Mouse (Mus musculus): ENCODE measurements around the gene 2210011C24Rik.
"Not testable (repeated sequence)": the region's sequence is repeated elsewhere in the genome, so short reads cannot be mapped to it uniquely, and the experiment has no call there.

Gene 2210011C24Rik

DNA sequence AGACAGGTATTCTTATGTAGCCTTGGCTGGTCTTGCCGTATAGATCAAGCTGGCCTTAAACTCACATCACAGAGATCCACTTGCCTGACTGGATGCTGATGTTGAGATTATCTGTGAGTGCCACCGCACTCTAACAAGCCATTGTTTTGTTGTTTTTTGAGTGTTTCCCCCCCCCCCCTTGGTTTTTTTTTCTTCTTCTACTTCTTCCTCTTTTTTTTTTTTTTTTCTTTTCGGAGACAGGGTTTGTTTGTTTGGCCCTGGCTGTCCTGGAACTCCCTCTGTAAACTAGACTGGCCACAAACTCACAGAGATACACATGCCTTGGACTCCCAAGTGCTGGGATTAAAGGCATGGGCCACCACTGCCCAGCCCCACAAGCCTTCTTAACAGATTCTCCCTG is 17.9 kb downstream of the 2210011C24Rik start:
- DNase-seq (ENCODE audit: low spot score), result no peak

DNA sequence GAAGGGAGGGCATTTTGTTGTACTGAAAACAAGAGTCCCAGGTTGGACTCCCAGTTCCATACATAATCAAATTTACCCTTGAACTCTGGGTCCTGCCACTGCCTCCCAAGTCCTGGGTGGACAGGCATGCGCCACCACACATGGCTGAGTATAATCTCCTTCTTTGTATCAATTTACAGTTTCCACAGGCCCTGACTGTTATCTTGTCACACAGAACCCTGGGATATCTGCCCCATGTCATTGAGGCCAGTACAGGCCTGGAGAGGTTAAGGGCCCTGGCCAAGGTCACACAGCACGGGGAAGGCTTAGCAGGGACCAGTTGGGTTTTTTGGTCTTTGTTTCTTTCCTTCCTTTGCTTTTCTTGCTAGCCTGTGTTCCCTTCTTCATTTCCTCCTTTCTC is 19.5 kb downstream of the 2210011C24Rik start:
- DNase-seq (ENCODE audit: low spot score), result no peak

DNA sequence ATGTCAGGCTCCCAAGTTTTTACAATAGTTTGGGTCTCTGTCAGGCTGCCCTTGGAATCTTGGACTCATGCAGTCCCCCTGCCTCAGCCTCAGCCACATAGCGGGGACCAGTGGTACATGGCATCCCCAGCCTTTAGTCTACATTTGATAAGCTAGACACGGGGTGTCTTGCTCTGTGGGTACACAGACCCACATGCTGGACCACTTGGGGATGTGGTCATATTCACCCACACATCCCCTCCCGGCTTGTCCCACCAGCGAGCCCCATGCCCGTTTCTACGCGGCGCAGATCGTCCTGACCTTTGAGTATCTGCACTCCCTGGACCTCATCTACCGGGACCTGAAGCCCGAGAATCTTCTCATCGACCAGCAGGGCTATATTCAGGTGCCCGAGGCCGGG is 21.8 kb downstream of the 2210011C24Rik start:
- no peak for DNase-seq (ENCODE audit: low spot score)

DNA sequence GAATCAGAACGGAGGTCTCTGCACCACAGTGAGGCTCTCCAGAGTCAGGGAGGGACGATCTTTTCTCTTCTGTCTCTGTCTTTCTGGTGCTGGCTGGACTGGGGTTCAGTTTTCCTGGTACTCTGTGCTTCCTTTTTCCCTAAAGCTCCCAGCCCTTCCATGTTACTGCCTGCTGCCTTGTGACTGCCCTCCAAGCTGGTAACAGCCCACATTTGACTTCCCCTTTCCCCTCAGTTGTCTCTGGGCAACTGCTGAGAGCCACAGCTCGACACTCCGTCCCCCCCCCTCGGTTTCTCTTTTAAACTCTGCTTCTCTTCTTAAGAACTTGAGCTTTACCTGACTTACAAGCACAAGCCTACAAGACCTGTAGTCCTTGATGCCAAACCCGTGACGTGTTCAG is 22.7 kb downstream of the 2210011C24Rik start:
- DNase-seq (ENCODE audit: low spot score), result no peak

DNA sequence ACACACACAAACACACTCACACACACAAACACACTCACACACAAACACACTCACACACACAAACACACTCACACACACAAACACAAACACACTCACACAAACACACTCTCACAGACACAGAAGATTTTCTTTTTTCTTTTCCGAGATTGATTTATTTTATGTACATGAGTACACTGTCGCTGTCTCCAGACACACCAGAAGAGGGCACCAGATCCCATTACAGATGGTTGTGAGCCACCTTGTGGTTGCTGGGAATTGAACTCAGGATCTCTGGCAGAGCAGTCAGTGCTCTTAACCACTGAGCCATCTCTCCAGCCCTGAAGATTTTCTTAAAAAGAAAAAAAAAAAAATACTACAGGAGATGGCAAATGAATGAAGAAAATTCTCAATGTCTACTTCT is 28.7 kb downstream of the 2210011C24Rik start:
- not testable (repeated sequence) for DNase-seq (ENCODE audit: low spot score)

DNA sequence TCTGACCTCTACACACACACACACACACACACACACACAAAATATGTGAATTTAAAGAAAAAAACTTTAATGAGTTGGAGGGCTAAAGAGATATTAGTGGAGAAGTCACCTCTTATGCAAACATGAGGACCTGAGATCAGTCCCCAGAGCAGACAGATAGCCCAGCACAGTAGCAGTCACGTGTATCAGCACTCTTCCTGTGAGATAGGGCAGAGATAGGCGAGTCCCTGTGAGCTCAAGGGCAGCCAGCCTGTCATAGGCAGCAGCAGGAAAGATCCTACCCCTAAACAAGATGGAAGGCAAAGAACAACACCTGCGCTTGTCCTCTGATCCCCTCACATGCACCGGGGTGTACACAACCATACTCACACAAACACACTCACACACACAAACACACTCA is 29.5 kb downstream of the 2210011C24Rik start:
- DNase-seq (ENCODE audit: low spot score), result no peak

DNA sequence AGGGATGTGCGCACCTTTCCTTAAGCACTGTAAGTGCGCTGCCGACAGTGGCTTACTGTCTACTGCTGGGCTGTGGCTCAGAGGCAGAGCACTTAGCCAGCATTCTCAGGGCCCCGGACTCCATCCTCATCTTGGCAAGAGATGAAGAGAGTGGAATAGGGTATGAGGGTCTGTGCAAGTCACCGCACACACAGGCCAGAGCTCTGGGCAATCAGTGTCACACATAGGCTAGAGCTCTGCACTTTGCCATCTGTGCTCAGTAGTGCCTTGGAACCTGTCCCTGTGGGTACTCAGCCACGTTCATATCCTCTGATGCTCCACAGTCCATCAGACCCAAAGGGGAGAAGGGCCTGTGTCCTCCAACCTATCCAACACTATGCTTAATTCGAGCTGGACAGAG is 30.4 kb downstream of the 2210011C24Rik start:
- no peak for DNase-seq (ENCODE audit: low spot score)

DNA sequence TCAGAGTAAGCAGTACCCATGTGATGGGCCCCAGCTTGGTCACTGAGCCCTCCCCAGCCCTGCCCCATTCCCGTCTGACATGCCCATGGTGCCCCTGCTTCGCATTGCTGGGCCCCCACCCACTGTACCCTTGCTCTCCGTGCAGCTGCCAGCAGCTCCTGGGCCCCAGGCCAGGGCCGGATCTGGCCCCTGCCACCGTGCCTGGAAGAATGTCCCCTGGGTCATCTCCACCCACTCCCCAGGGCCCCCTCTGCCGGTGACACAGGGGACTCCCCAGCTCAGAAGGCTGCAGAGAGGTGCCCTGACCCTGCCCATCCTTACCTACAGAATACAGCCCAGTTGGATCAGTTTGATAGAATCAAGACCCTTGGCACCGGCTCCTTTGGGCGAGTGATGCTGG is 31.1 kb downstream of the 2210011C24Rik start:
- peak; percentile 35 for DNase-seq (ENCODE audit: low spot score)

DNA sequence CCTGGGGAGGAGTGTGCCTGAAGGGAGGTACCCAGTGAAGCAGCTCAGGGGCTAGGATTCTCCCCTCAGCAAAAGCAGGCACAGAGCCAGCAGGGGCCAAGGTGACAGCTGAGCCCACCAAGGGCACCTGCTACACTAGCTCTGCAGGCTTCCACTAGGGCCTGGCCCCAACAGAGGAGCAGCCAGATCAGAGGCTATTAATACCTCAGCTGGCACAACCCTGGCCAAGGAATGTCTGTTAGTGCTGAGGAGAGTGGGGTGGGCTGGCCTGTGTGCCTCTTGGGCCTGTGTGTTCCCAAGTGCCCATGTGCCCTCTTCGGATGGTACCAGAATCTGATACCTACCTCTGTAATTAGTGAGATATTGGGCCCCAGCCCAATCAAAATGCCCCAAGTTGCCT is 31.7 kb downstream of the 2210011C24Rik start:
- peak; percentile 37 for DNase-seq (ENCODE audit: low spot score)

DNA sequence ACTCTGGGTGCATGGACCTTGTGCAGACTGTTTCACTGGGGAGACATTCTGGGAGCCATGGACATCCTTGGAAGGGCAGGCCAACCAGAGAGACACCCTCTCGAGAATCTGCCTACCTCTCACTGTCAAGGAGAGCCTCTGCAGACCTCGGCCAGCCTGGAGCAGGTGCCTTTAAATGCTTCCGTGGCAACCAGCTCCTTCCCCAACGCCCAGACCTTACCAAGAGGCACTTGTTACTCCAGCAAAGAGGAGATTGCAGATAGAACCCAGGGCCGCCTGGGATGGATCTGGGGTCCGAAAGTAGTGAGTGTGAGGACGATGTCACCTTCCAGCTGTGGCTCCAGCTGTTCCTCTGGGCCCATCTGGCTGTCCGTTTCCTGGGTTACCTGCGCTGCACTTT is 33.8 kb downstream of the 2210011C24Rik start:
- DNase-seq (ENCODE audit: low spot score), result peak; percentile 52

DNA sequence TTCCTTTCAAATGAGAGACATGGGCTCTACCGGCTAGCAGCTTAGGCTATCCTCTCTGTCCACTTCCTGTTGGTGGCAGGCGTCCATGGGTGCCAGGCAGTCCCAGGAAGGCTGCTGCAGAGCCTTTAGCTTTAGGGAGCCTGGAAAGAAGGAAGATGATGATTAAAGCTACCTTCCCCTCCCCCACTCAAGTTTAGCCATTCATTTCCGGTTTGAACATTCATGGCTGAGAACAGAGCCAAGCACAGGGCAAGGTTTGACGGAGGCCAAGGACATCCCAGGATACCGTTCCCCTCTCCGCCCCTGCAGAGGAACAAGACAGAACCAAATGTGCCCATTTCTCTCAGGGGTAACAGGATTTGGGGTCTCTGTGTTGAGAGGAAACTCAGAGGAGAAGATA is 34.3 kb downstream of the 2210011C24Rik start:
- peak; percentile 41 for DNase-seq (ENCODE audit: low spot score)

DNA sequence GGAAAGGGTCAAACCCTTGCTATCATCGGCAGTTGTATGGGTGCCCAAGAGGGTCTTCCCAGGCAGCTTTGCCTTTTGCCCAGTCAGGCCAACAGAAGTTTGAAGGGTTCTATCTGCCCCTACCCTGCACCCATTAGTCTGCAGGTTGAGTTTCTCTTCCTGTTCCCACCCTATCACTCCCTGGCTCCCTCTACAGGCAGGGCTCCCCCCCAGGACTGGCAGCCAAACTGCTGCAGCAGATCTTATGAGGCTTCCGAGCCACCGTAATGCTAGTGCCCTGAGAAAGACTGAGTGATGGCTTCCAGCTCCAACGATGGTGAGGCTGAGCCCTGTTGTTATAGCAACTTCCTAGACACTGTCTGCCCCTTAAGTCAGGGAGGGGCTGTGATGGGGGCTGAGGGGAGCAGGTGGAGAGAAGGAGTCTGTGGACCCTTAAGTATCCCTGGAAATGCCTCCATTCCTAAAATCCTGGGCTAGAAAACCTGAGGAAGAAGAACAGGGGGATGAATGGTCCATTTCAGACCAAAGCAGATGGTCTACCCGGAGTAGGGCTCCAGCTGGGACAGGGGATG is 35.1 kb downstream of the 2210011C24Rik start:
- no peak for DNase-seq (ENCODE audit: low spot score)

DNA sequence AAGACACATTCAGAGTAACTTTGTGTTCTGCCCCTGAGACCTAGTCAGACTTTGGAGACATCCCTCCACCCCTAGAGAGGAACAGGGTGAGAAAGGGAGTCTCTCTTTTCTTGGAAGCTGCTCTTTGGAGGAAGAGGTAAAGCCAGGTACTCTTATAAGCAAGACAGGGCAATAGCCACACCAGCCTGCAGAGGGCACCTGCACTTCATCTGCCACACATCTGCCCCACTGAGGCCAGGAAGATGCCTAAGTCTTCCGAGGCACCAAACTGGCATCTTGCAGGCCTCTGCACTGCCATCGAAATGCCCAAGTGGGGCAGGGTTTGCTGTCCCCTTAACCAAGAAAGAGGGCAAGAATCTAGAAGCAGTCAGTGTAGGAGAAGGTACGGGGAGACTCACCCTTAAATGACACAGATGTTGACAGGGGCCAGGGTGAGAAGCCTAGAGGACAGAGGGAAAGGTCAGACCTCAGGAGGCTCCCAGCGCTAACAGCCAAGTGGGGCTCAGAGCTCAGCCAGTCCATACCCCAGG is 35.8 kb downstream of the 2210011C24Rik start:
- DNase-seq (ENCODE audit: low spot score), result peak; percentile 32

DNA sequence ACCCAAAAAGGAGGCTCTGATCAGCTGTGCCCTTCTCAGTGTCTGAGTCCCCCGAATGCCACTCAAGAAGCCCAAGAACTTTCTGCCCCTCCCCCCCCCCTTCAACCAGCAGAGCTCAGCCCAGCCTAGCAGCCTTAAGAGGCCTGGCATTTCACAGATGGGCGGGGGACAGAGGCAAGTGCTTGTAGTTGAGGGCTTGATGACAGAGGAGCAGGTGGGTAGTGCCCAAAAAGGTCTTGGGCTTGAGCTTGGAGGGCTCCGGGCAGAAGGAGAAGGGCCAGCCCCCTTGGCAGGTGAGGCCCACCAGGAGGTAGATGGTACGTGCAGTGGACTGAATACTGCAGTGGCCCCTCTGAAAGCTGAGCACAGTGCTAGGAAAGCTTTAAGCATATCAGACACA is 37.5 kb downstream of the 2210011C24Rik start:
- no peak for DNase-seq (ENCODE audit: low spot score)

DNA sequence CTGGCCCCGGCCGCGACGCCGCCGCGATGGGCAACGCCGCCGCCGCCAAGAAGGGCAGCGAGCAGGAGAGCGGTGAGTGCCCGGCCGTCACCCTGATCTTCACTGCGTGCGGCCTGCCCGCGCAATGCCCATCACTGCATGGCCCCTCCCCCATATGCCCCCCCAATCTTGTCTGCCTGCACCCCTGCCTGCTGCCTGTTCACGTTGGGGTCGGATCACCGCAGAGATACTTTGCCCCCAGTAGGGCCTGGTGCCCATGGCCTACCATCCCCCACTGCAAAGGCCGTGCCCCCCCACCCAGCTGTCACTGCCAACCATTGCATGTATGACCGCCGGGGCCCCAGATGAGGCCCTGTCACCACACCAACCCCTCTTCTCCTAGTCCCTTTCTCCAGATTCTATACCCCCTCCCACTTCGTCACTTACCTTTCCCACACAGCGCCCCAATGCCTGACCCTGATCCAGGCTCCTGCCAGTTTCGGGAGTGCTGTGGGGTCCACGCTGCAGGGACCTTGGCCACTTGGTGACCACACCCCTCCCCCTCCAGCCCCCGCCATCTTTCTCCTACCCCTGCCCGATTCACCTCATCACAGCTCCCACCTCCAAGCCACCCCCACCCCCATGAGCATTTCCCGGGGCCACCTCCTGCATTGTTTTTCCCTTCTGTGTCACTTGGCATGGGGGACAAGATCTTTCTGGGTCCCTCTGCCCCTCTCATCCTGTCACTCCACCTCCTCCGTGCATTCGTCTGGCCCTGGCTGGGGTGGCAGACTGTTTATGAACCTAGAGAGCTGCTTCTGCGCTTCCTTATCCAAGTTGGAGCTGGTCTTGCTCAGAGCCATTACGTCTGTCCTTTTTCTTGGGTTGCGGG is 38.6 kb downstream of the 2210011C24Rik start:
- peak; percentile 32 for DNase-seq (ENCODE audit: low spot score)

DNA sequence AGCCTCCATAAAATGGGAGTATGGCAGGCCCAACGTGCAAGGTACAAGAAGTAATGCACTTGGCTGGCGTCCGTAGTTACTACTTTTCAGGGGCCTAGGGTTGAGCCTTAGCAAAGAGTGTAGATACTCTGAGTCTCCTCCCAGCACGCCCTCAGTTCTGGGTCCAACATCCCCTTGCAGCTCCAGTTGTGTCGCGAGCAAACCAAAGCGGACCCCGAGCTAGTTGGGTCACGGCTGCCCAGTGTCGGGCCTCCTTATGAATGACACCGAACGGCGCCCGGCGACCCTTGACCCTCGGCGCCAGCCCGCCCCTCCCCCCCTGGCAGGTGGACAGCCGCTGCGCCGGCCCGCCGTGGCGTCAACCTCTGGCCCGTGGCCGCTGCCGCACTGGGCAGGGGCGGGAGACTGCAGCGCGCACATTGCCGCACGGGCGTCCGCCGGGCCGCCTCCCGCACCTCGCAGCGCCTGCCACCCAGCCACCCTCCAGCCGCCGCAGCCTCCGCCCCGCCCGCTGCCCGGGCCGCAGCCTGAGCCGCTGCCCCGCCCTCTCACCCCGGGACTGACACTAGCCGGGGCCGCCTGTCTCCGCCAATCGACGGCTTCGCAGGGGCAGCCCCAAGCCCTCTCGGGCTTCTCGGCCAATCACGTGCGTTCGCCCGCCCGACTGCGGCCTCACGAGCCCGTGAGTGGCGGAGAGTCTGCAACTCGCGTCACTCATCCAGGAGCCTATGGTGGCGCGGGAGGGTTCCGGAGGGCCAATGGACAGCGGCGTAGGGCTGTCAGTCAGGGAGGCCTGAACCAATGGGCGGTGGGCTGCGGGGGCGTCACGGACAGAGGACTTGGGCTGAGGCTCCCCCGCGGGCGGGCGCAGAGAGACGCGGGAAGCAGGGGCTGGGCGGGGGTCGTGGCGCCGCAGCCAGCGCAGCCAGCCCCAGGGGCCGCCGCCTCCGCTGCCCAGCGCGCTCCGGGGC is 39.5 kb downstream of the 2210011C24Rik start, which contains the start of gene Prkaca:
Prkaca (plus strand) TSS at position 844 of the 971 bp plus-strand sequence.
- DNase-seq (ENCODE audit: low spot score), result peak; percentile 99

DNA sequence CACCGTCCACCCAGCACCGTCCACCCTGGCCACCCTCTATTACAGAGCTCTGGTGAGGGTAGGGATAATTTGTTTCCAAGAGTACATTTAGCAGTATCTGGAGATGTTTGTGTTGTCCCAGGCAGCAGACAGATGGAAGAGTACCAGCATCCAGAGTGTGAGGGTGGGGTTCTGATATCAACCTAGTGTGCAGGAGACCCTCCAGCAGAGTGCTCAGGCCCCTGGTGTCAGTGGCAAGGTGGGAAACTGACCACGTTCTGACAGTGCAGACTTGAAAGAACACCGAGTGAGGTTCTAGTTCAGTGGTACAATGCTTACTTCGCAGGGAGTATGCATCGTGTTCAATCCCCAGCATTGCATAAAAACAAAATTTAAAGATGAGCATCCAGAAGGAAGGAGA is 40.3 kb downstream of the 2210011C24Rik start:
- DNase-seq (ENCODE audit: low spot score), result no peak

DNA sequence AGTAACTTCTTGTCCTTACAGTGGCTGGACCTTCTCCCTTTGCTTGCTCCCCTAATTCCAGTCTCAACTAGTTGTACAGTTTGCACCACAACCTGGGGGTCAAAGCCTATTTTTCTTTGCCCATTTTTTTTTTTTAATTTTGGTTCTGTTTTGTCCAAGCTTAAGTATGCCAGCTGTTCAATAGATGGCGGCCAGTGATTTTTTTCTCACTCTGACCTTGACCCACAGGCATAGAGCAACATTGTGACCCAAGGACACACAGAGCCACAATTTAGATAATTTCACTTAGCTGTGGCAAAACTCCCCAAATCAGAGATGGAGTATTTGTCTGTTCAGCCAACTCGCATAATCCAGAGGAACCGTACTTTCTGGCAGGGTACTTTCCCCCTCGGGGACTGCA is 40.9 kb downstream of the 2210011C24Rik start:
- DNase-seq (ENCODE audit: low spot score), result no peak

DNA sequence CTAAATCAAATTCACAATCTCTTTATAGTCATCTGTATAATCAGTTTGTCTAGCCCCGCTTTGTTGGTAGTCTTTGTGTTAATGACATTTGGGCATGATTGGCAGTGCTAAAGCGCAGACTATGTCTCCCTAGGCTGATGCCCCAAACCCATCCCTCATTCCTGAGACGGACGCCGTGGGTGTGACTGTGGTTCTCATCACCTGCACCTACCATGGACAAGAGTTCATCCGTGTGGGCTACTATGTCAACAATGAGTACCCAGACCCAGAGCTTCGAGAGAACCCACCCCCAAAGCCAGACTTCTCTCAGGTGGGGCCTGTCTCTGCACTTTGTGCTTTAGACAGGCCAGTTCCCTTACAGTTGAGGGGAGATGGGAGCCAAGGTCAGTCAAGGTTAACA is 44.3 kb downstream of the 2210011C24Rik start:
- no peak for DNase-seq (ENCODE audit: low spot score)

DNA sequence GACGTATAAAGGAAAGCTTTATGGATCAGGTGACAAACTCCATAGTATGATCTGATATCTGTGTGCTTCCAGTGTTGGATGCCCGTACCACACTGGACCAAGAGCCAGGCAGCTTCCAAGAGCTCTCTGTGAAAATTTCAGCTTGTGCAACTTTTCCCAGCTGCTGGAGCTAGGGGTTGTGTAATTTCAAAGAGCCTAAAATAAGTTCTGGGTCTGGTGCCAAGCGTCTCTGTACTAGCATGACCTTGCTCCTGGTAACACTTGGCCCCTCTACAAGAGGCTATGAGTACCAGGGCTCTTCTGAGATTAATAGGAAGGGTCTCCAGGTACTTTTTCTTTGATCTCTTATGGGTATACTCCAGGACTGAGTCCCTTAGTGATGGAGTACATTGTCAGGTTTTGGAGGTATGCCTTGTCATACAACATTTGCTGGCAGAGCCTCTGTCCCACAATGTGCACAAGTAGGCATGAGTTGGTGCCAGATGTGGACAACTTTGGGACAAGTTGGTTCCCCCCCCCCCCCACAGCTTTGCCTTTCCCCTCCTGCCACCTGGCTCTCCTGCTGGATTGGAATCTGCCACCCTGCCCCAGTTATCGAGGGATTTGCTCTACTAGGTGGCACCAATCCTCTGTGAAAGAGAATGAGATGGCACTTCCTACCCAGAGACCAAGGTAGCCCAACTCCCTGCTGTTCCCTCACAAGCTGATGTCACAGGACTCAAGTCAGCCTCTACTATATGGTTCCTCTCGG is 47.8 kb downstream of the 2210011C24Rik start:
- DNase-seq (ENCODE audit: low spot score), result no peak

All from MN1 (cell line).